Mouse (Mus musculus): ENCODE measurements around the gene Phf14.

DNA sequence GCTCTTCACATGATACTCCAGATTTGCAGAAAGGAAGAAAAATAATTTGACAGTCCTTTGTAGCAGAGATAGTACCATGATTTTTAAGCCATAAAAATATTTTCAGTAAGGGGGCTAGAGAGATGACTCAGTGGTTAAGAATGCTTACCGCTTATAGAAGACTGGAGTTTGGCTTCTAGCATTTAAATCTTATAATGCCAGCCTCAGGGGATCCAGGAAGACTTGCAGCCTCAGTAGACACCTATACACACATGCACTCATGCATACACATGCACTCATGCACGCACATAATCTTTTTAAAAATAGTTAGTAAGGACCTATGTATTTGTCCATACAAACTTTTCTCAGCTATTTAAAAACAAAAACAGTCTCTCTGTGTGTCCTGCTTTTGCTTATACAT is 174.5 kb downstream of the Phf14 start:
- TF ChIP-seq CTCF (IDR thresholded peaks at IDR 0.05; ENCODE audit: low read depth, low read length) (no peak), GATA1 (IDR thresholded peaks at IDR 0.05; ENCODE audit: borderline replicate concordance, low read length) (no peak), TAL1 (conservative IDR thresholded peaks at IDR 0.05; ENCODE audit: low read depth, low read length) (no peak)

All from G1E (cell line).